Mouse (Mus musculus): Measurements from ENCODE around the gene Gmppa.

Gene Gmppa

GRCm38 (mm10) chr1:75435475-75436328 lies at the start of gene Gmppa:
Gmppa (plus strand) TSS chr1:75435930.
- peak; percentile 76 to 84 for DNase-seq

- no peak for DNase-seq
These were observed 49.6 kb upstream of the Gmppa start for GRCm38 (mm10) chr1:75386149-75386548.

- DNase-seq: no peak
These were observed 48.2 kb upstream of the Gmppa start for GRCm38 (mm10) chr1:75387469-75387928.

- DNase-seq: no peak
These were observed 47.5 kb upstream of the Gmppa start for GRCm38 (mm10) chr1:75387929-75388897.

GRCm38 (mm10) chr1:75388898-75389515 lies 46.7 kb upstream of the Gmppa start:
- DNase-seq: no peak

GRCm38 (mm10) chr1:75393139-75393538 lies 42.6 kb upstream of the Gmppa start:
- no peak for DNase-seq

- no peak for DNase-seq
These were observed 41.9 kb upstream of the Gmppa start for GRCm38 (mm10) chr1:75393846-75394245.

GRCm38 (mm10) chr1:75398761-75399402 lies 36.8 kb upstream of the Gmppa start:
- peak; percentile 81 to 83 for DNase-seq

GRCm38 (mm10) chr1:75399755-75400492 lies 35.8 kb upstream of the Gmppa start:
- DNase-seq: peak in 1 of 2 experiments; percentile 30

- no peak for DNase-seq
These were observed 35.1 kb upstream of the Gmppa start for GRCm38 (mm10) chr1:75400493-75401115.

GRCm38 (mm10) chr1:75405547-75405946 lies 30.2 kb upstream of the Gmppa start:
- DNase-seq: no peak

- DNase-seq: no peak
These were observed 29.6 kb upstream of the Gmppa start for GRCm38 (mm10) chr1:75406173-75406572.

GRCm38 (mm10) chr1:75407056-75407455 lies 28.7 kb upstream of the Gmppa start:
- no peak for DNase-seq

GRCm38 (mm10) chr1:75408210-75408609 lies 27.5 kb upstream of the Gmppa start:
- no peak for DNase-seq

- no peak for DNase-seq
These were observed 25.8 kb upstream of the Gmppa start for GRCm38 (mm10) chr1:75409950-75410349.

- no peak for DNase-seq
These were observed 23.5 kb upstream of the Gmppa start for GRCm38 (mm10) chr1:75412196-75412595.

- DNase-seq: peak; percentile 20 to 21
These were observed 22.0 kb upstream of the Gmppa start for GRCm38 (mm10) chr1:75413749-75414148.

GRCm38 (mm10) chr1:75421794-75422193 lies 13.9 kb upstream of the Gmppa start:
- DNase-seq: no peak

- no peak for DNase-seq
These were observed 13.4 kb upstream of the Gmppa start for GRCm38 (mm10) chr1:75422216-75422822.

- no peak for DNase-seq
These were observed 12.8 kb upstream of the Gmppa start for GRCm38 (mm10) chr1:75422823-75423471.
